Comparison of ENCODE assay signal across 12 mouse cellular contexts in the genomic region with DNA sequence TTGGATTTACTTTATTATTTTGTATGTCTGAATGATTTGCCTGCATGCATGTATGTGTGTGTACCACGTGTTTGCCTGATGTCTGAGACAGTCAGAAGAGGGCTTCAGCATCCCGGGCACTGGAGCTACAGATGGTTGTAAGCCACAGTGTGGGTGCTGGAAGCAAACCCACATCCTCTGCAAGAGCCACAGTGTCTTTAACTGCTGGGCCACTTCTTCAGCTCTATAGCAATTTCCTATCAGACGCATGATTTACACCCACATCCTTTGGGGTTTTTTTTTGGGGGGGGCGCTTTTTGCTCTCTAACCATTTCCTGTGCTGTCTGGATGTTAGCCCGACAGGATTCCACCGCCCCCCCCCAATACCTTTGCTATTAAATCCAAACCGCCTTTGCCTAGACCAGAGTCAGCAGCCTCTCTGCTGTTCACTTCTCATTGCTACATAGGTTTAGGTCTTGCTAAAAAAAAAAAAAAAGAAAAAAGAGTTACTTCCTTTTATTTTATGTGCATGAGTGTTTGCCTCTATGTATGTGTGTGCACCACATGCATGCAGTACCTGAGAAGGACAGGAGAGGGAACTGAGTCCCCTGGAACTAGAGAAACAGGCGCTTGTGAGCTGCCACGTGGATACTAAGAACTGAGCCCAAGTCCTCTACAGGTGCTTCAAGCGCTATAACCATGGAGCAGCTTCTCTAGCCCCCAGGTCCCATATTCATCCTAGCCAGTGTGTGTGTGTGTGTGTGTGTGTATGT. TPM values are rescaled to one million over a fixed set of nuclear protein-coding genes. Genes with fewer than 3 reads are reported as not detected.
A peak's percentile ranks its signal among the peaks of the same experiment; 100 is the strongest.
DNase-seq lines count a peak whose midpoint lies in the region; TF ChIP-seq lines count a peak whose summit lies in the region.
"Had no signal": no experiment of that assay in that cellular context is flagged by ENCODE, and none has a peak within 500 bp of the region (broad histone marks: within the 10 kb centered on the region; RNA-seq: fewer than 3 reads in every experiment).

No protein-coding gene starts in this region.

- H3K36me3 ChIP-seq in megakaryocyte, embryonic 14.5 days (replicated peaks; ENCODE audit: low read length), result peaks cover 27% of the 10 kb centered on the region
- H3K36me3 ChIP-seq: hindbrain, embryonic 10.5 days; kidney, embryonic 15.5 days; liver, embryonic 13.5 days; midbrain, embryonic 10.5 days had no signal

- H3K27ac ChIP-seq in layer of hippocampus, adult 2 months, result no peak overlapping the region
- H3K27ac ChIP-seq: hindbrain, embryonic 10.5 days; kidney, embryonic 15.5 days; liver, embryonic 13.5 days; midbrain, embryonic 10.5 days had no signal

- H3K9me3 ChIP-seq in megakaryocyte, embryonic 14.5 days, result peaks cover 20% of the 10 kb centered on the region
- H3K9me3 ChIP-seq: hindbrain, embryonic 10.5 days; kidney, embryonic 15.5 days; liver, embryonic 13.5 days; midbrain, embryonic 10.5 days had no signal

- peaks cover 51% of the 10 kb centered on the region for H3K4me1 ChIP-seq in megakaryocyte, embryonic 14.5 days
- H3K4me1 ChIP-seq: kidney, embryonic 15.5 days had no signal

- H3K4me3 ChIP-seq in layer of hippocampus, adult 2 months, result no peak overlapping the region
- H3K4me3 ChIP-seq in megakaryocyte, embryonic 14.5 days (replicated peaks), result peak overlapping the region; percentile 33
- H3K4me3 ChIP-seq: kidney, embryonic 15.5 days; liver, embryonic 13.5 days; midbrain, embryonic 10.5 days had no signal

- DNase-seq in layer of hippocampus, adult 2 months (ENCODE audit: low spot score in 2 of 2), result no peak
- no peak for DNase-seq in layer of hippocampus, postnatal 25 days (ENCODE audit: extremely low spot score in 1 of 2, low spot score in 1 of 2)
- peak; percentile 86 for DNase-seq in R1 (ENCODE audit: low read depth, low spot score)
- peak; percentile 51 for DNase-seq in thymus, postnatal 25 days
- DNase-seq in urinary bladder, postnatal 25 days (ENCODE audit: low spot score), result no peak
- DNase-seq in right cerebral cortex, postnatal 14 days, result no peak
- DNase-seq: gastrocnemius, postnatal 25 days; liver, embryonic 13.5 days had no signal

- TF ChIP-seq CTCF in layer of hippocampus, adult 2 months (conservative IDR thresholded peaks at IDR 0.05), result 0 out of 2 replicates have a peak, but pooled peaks have one; percentile 12

- peaks cover 14% of the 10 kb centered on the region for H3K27me3 ChIP-seq in megakaryocyte, embryonic 14.5 days (replicated peaks)
- H3K27me3 ChIP-seq: kidney, embryonic 15.5 days had no signal

RNA-seq across cellular contexts. Expression of a gene that starts 34.6 kb away (rescaled TPM):
- total RNA-seq in layer of hippocampus, adult 2 months (2021), result 1 to 10 TPM; 1.2 to 1.9 TPM
- total RNA-seq in layer of hippocampus, postnatal 25 days (2021), result 1 to 10 TPM; 1.4 to 1.5 TPM
- polyA plus RNA-seq in megakaryocyte, embryonic 14.5 days (2012; ENCODE audit: insufficient read depth, low replicate concordance), result 0.64 TPM in 1 of 2 replicates, not detected in the other
- total RNA-seq: gastrocnemius, postnatal 25 days had no signal

Comparison
In these comparisons a context has a peak if more than half of its experiments do, and no peak if none do; other contexts are left out.
1. DNase-seq: peak in R1 (single experiment) and thymus, postnatal 25 days (single experiment); none in layer of hippocampus, adult 2 months (0 of 2), layer of hippocampus, postnatal 25 days (0 of 2), urinary bladder, postnatal 25 days (single experiment) and right cerebral cortex, postnatal 14 days (single experiment).